Mouse (Mus musculus): ENCODE measurements around the gene Lrrc46. TPM values are rescaled to one million over a fixed set of nuclear protein-coding genes. Genes with fewer than 3 reads are reported as not detected.

Lrrc46 gene
- polyA plus RNA-seq, 1 experiment: not detected

GRCm38 (mm10) chr11:97050944-97051586 is 9.9 kb upstream of the Lrrc46 start:
- Histone ChIP-seq H3K4me1 (ENCODE audit: control insufficient read depth) (peaks cover 28% of the 10 kb centered on the region), H3K27me3 (ENCODE audit: control insufficient read depth) (no peaks in the 10 kb centered on the region), H3K9me3 (ENCODE audit: control insufficient read depth, low read length) (no peaks in the 10 kb centered on the region), H3K36me3 (ENCODE audit: control insufficient read depth) (peaks cover 46% of the 10 kb centered on the region), H3K4me3 (replicated peaks) (peak overlapping the region; percentile 68)
- TF ChIP-seq GATA1 (IDR thresholded peaks at IDR 0.05; ENCODE audit: low read length): no peak
- TF ChIP-seq TAL1 (IDR thresholded peaks at IDR 0.05; ENCODE audit: low read length): no peak

- Histone ChIP-seq H3K27me3 (ENCODE audit: control insufficient read depth) (no peaks in the 10 kb centered on the region), H3K4me1 (ENCODE audit: control insufficient read depth) (peaks cover 28% of the 10 kb centered on the region), H3K4me3 (replicated peaks) (peak within 1 kb of the TSS; percentile 68), H3K36me3 (ENCODE audit: control insufficient read depth) (peaks cover 43% of the 10 kb centered on the region), H3K9me3 (ENCODE audit: control insufficient read depth, low read length) (no peaks in the 10 kb centered on the region)
- TF ChIP-seq TAL1 (IDR thresholded peaks at IDR 0.05; ENCODE audit: low read length) (no peak), GATA1 (IDR thresholded peaks at IDR 0.05; ENCODE audit: low read length) (no peak)
Measured at GRCm38 (mm10) chr11:97050216-97050943, 9.2 kb upstream of the Lrrc46 start, which contains the start of gene Osbpl7. Osbpl7 (plus strand) TSS chr11:97050628.

- H3K27me3 ChIP-seq (ENCODE audit: control insufficient read depth): no peaks in the 10 kb centered on the region
- no peak for TF ChIP-seq TAL1 (IDR thresholded peaks at IDR 0.05; ENCODE audit: low read length)
- TF ChIP-seq GATA1 (IDR thresholded peaks at IDR 0.05; ENCODE audit: low read length): no peak
- peaks cover 30% of the 10 kb centered on the region for H3K4me1 ChIP-seq (ENCODE audit: control insufficient read depth)
- peaks cover 41% of the 10 kb centered on the region for H3K36me3 ChIP-seq (ENCODE audit: control insufficient read depth)
- H3K9me3 ChIP-seq (ENCODE audit: control insufficient read depth, low read length): no peaks in the 10 kb centered on the region
- no peak overlapping the region for H3K4me3 ChIP-seq (replicated peaks)
Measured at GRCm38 (mm10) chr11:97049492-97050085, 8.4 kb upstream of the Lrrc46 start.

GRCm38 (mm10) chr11:97048090-97048650 is 7.0 kb upstream of the Lrrc46 start:
- H3K36me3 ChIP-seq (ENCODE audit: control insufficient read depth): peaks cover 42% of the 10 kb centered on the region
- no peak overlapping the region for H3K4me3 ChIP-seq (replicated peaks)
- H3K9me3 ChIP-seq (ENCODE audit: control insufficient read depth, low read length): no peaks in the 10 kb centered on the region
- peaks cover 34% of the 10 kb centered on the region for H3K4me1 ChIP-seq (ENCODE audit: control insufficient read depth)
- no peaks in the 10 kb centered on the region for H3K27me3 ChIP-seq (ENCODE audit: control insufficient read depth)
- TF ChIP-seq TAL1 (IDR thresholded peaks at IDR 0.05; ENCODE audit: low read length): no peak
- no peak for TF ChIP-seq GATA1 (IDR thresholded peaks at IDR 0.05; ENCODE audit: low read length)

GRCm38 (mm10) chr11:97045861-97046260 is 4.7 kb upstream of the Lrrc46 start:
- Histone ChIP-seq H3K36me3 (ENCODE audit: control insufficient read depth) (peaks cover 38% of the 10 kb centered on the region), H3K4me3 (replicated peaks) (no peak overlapping the region), H3K9me3 (ENCODE audit: control insufficient read depth, low read length) (no peaks in the 10 kb centered on the region), H3K27me3 (ENCODE audit: control insufficient read depth) (no peaks in the 10 kb centered on the region), H3K4me1 (ENCODE audit: control insufficient read depth) (peaks cover 34% of the 10 kb centered on the region)
- no peak for TF ChIP-seq TAL1 (IDR thresholded peaks at IDR 0.05; ENCODE audit: low read length)
- TF ChIP-seq GATA1 (IDR thresholded peaks at IDR 0.05; ENCODE audit: low read length): no peak

- Histone ChIP-seq H3K36me3 (ENCODE audit: control insufficient read depth) (peaks cover 38% of the 10 kb centered on the region), H3K9me3 (ENCODE audit: control insufficient read depth, low read length) (no peaks in the 10 kb centered on the region), H3K4me1 (ENCODE audit: control insufficient read depth) (peaks cover 33% of the 10 kb centered on the region), H3K27me3 (ENCODE audit: control insufficient read depth) (no peaks in the 10 kb centered on the region), H3K4me3 (replicated peaks) (no peak overlapping the region)
- TF ChIP-seq TAL1 (IDR thresholded peaks at IDR 0.05; ENCODE audit: low read length): no peak
- TF ChIP-seq GATA1 (IDR thresholded peaks at IDR 0.05; ENCODE audit: low read length): no peak
Measured at GRCm38 (mm10) chr11:97044902-97045301, 3.7 kb upstream of the Lrrc46 start.

- H3K4me3 ChIP-seq (replicated peaks): peak overlapping the region; percentile 92
- peaks cover 13% of the 10 kb centered on the region for H3K36me3 ChIP-seq (ENCODE audit: control insufficient read depth)
- no peaks in the 10 kb centered on the region for H3K9me3 ChIP-seq (ENCODE audit: control insufficient read depth, low read length)
- peaks cover 33% of the 10 kb centered on the region for H3K4me1 ChIP-seq (ENCODE audit: control insufficient read depth)
- H3K27me3 ChIP-seq (ENCODE audit: control insufficient read depth): no peaks in the 10 kb centered on the region
- TF ChIP-seq GATA1 (IDR thresholded peaks at IDR 0.05; ENCODE audit: low read length) (no peak), TAL1 (IDR thresholded peaks at IDR 0.05; ENCODE audit: low read length) (no peak)
Measured at GRCm38 (mm10) chr11:97040301-97041021, 746 bp downstream of the Lrrc46 start.

GRCm38 (mm10) chr11:97038881-97039280 is 2.3 kb downstream of the Lrrc46 start:
- H3K4me3 ChIP-seq (replicated peaks): no peak overlapping the region
- no peaks in the 10 kb centered on the region for H3K27me3 ChIP-seq (ENCODE audit: control insufficient read depth)
- TF ChIP-seq GATA1 (IDR thresholded peaks at IDR 0.05; ENCODE audit: low read length): no peak
- no peak for TF ChIP-seq TAL1 (IDR thresholded peaks at IDR 0.05; ENCODE audit: low read length)
- peaks cover 3% of the 10 kb centered on the region for H3K36me3 ChIP-seq (ENCODE audit: control insufficient read depth)
- H3K9me3 ChIP-seq (ENCODE audit: control insufficient read depth, low read length): no peaks in the 10 kb centered on the region
- H3K4me1 ChIP-seq (ENCODE audit: control insufficient read depth): peaks cover 30% of the 10 kb centered on the region

Measured in erythroblast, embryonic 14.5 days (primary cell).